Mouse (Mus musculus) C2C12 (cell line): ENCODE results near the gene Pappa.

ENCODE experiments used
- CTCF ChIP-seq: IDR thresholded peaks from one replicate; pipeline ENCODE4 v1.5.1; 2011; ENCODE audit not compliant: control insufficient read depth, insufficient read depth, insufficient read length
- FOSL1 ChIP-seq: IDR thresholded peaks from one replicate; pipeline ENCODE4 v1.8.0; 2011; ENCODE audit warnings: mild to moderate bottlenecking, low read length; ENCODE audit not compliant: poor library complexity, insufficient read depth, severe bottlenecking
- MAX ChIP-seq: IDR thresholded peaks from one replicate; pipeline ENCODE4 v1.6.1; 2011; ENCODE audit warnings: mild to moderate bottlenecking, control low read depth
- MYOD1 ChIP-seq: IDR thresholded peaks from one replicate; pipeline ENCODE4 v1.6.1; 2011; ENCODE audit warnings: low read depth; ENCODE audit not compliant: control insufficient read depth, insufficient read length
- MYOG ChIP-seq: IDR thresholded peaks from one replicate; pipeline ENCODE4 v1.6.1; 2011; ENCODE audit not compliant: control insufficient read depth, insufficient read length; ENCODE audit errors: extremely low read depth
- USF1 ChIP-seq: IDR thresholded peaks from one replicate; pipeline ENCODE4 v1.6.1; 2011; ENCODE audit warnings: low read depth, mild to moderate bottlenecking, control low read depth, moderate library complexity

GRCm38 (mm10) chr4:65123741-65124224 lies at the start of gene Pappa:
- TF ChIP-seq CTCF (no peak), USF1 (no peak), MAX (no peak), MYOD1 (no peak), MYOG (no peak), FOSL1 (no peak)
